Mouse (Mus musculus): ENCODE measurements around the gene Mettl21c. TPM values are rescaled to one million over a fixed set of nuclear protein-coding genes. Genes with fewer than 3 reads are reported as not detected.

The Mettl21c gene
- polyA plus RNA-seq, 1 experiment = 0.07 TPM

DNA sequence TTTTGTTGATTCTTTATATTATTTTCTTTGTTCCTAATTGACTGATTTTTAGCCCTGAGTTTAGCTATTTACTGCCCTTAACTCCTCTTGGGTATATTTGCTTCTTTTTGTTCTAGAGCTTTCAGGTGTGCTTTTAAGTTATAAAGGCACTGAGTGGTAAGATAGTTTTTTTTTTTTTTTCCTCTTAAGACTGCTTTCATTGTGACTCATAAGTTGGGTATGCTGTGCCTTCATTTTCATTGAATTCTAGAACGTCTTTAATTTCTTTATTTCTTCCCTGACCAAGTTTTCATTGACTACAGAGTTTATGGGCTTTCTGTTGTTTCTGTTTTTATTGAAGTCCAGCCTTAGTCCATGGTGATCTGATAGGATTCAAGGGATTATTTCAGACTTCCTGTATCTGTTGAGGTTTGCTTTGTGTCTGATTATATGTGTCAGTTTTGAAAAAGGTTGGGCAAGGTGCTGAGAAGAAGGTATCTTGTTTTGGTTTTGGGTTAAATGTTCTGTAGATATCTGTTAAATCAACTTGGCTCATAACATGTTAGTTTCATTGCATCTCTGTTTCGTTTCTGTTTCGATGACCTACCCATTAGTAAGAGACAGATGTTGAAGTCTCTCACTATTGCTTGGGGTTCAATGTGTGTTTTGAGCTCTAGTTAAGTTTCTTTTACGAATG is 22.8 kb downstream of the Mettl21c start:
- Histone ChIP-seq H3K4me3 (ENCODE audit: control insufficient read depth, low read depth, low read length) (no peak overlapping the region), H3K27ac (ENCODE audit: control insufficient read depth, insufficient read depth, low read depth, low read length) (no peak overlapping the region), H3K4me1 (ENCODE audit: control insufficient read depth, insufficient read depth, low read length) (no peaks in the 10 kb centered on the region), H3K36me3 (ENCODE audit: control insufficient read depth, insufficient read depth, low read length) (peaks cover 1% of the 10 kb centered on the region; the same call in 1 of the 2 replicates), H3K27me3 (ENCODE audit: control insufficient read depth, insufficient read depth, low read length) (no peaks in the 10 kb centered on the region)
- TF ChIP-seq CTCF (IDR thresholded peaks at IDR 0.05; ENCODE audit: control insufficient read depth, insufficient read depth, insufficient replicate concordance, low read depth, low read length) = no peak
- no peak for TF ChIP-seq POLR2A (IDR thresholded peaks at IDR 0.05; ENCODE audit: control insufficient read depth, low read depth, low read length)

DNA sequence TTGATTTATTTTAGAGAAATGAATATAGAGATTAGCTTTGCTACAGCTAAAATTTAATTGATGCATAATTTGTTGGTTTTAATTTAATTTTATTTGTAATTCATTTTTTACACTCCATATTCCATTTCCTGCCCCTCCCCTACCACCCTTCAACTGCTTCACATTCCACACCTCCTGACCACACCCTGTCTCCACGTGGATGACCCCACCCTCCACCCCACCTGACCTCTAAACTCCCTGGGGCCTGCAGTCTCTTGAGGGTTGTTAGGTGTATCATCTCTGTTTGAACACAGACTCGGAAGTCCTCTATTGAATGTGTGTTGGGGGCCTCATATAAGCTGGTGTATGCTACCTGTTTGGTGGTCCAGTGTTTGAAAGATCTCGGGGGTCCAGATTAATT is 48.7 kb downstream of the Mettl21c start:
- Histone ChIP-seq H3K36me3 (ENCODE audit: control insufficient read depth, insufficient read depth, low read length) (peaks cover 2% of the 10 kb centered on the region; the same call in 1 of the 2 replicates), H3K27ac (ENCODE audit: control insufficient read depth, insufficient read depth, low read depth, low read length) (no peak overlapping the region), H3K27me3 (ENCODE audit: control insufficient read depth, insufficient read depth, low read length) (no peaks in the 10 kb centered on the region), H3K4me1 (ENCODE audit: control insufficient read depth, insufficient read depth, low read length) (no peaks in the 10 kb centered on the region), H3K4me3 (ENCODE audit: control insufficient read depth, low read depth, low read length) (no peak overlapping the region)
- no peak for TF ChIP-seq CTCF (IDR thresholded peaks at IDR 0.05; ENCODE audit: control insufficient read depth, insufficient read depth, insufficient replicate concordance, low read depth, low read length)
- no peak for TF ChIP-seq POLR2A (IDR thresholded peaks at IDR 0.05; ENCODE audit: control insufficient read depth, low read depth, low read length)

DNA sequence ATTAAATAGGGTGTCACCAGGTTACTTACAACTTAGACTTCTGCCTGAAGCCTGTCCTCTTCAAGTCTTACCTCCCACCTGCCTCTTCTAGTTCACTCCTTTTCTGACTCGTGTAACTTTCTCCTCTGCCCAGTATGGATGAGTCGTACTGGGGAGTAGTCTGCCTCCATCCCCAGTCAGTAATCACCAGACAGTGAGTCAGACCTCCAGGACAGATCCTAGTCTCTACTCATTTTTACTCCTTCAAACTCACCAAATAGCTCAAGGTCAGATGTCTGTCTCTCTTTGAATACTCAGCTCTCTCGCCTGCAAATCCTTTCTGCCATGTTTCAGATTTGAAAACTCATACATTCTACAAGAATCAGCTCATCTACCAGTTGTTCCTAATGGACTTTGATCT is 50.5 kb downstream of the Mettl21c start:
- H3K27ac ChIP-seq (ENCODE audit: control insufficient read depth, insufficient read depth, low read depth, low read length) = no peak overlapping the region
- H3K4me3 ChIP-seq (ENCODE audit: control insufficient read depth, low read depth, low read length) = no peak overlapping the region
- peaks cover 2% of the 10 kb centered on the region; the same call in 1 of the 2 replicates for H3K36me3 ChIP-seq (ENCODE audit: control insufficient read depth, insufficient read depth, low read length)
- TF ChIP-seq POLR2A (IDR thresholded peaks at IDR 0.05; ENCODE audit: control insufficient read depth, low read depth, low read length) (no peak), CTCF (IDR thresholded peaks at IDR 0.05; ENCODE audit: control insufficient read depth, insufficient read depth, insufficient replicate concordance, low read depth, low read length) (no peak)
- no peaks in the 10 kb centered on the region for H3K27me3 ChIP-seq (ENCODE audit: control insufficient read depth, insufficient read depth, low read length)
- H3K4me1 ChIP-seq (ENCODE audit: control insufficient read depth, insufficient read depth, low read length) = no peaks in the 10 kb centered on the region

DNA sequence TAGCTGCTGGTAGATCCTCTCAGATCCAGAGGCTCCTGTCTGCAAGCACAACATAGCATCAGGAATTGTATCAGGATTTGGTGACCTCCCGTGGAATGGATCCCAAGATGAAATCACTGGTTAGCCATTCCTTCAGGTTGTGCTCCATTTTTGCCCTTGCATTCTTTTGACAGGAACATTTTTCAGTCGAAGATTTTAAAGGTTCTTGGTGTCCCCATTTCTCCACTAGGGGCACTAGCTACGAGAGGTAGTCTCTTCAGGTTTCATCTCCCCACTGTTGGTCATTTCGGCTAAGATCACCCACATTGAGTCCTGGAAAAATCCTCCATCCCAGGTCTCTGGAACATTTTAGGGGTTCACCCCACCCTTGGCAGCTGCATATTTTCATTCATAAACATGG is 53.1 kb downstream of the Mettl21c start:
- H3K27me3 ChIP-seq (ENCODE audit: control insufficient read depth, insufficient read depth, low read length) = no peaks in the 10 kb centered on the region

DNA sequence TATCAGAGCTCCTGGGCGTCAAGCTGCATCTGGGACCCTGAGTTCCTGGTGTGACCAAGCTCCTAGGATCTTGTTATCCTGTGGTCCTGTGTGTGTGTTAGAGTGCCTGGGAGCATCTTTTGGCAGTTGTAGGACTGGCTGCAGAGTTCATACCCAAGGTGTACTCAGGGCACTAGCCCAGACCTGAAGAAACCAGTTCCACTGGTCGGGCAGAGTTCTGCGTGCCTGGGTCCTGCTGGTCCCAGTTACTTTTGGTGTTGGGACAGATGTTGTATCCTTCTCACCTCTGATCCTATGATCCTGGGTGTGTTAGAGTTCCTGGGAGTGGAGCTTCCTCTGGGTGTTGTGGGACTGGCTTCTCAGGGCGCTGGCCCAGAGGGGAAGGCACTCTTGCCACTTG is 55.5 kb downstream of the Mettl21c start:
- H3K27me3 ChIP-seq (ENCODE audit: control insufficient read depth, insufficient read depth, low read length) = no peaks in the 10 kb centered on the region
- TF ChIP-seq CTCF (IDR thresholded peaks at IDR 0.05; ENCODE audit: control insufficient read depth, insufficient read depth, insufficient replicate concordance, low read depth, low read length) (no peak), POLR2A (IDR thresholded peaks at IDR 0.05; ENCODE audit: control insufficient read depth, low read depth, low read length) (no peak)
- peaks cover 2% of the 10 kb centered on the region; the same call in 1 of the 2 replicates for H3K36me3 ChIP-seq (ENCODE audit: control insufficient read depth, insufficient read depth, low read length)
- no peaks in the 10 kb centered on the region for H3K4me1 ChIP-seq (ENCODE audit: control insufficient read depth, insufficient read depth, low read length)
- H3K4me3 ChIP-seq (ENCODE audit: control insufficient read depth, low read depth, low read length) = no peak overlapping the region
- no peak overlapping the region for H3K27ac ChIP-seq (ENCODE audit: control insufficient read depth, insufficient read depth, low read depth, low read length)

More for the DNA sequence above, 53.1 kb downstream of the Mettl21c start:
- no peak for TF ChIP-seq POLR2A (IDR thresholded peaks at IDR 0.05; ENCODE audit: control insufficient read depth, low read depth, low read length)
- TF ChIP-seq CTCF (IDR thresholded peaks at IDR 0.05; ENCODE audit: control insufficient read depth, insufficient read depth, insufficient replicate concordance, low read depth, low read length) = no peak
- Histone ChIP-seq H3K4me1 (ENCODE audit: control insufficient read depth, insufficient read depth, low read length) (no peaks in the 10 kb centered on the region), H3K27ac (ENCODE audit: control insufficient read depth, insufficient read depth, low read depth, low read length) (no peak overlapping the region), H3K36me3 (ENCODE audit: control insufficient read depth, insufficient read depth, low read length) (peaks cover 2% of the 10 kb centered on the region; the same call in 1 of the 2 replicates), H3K4me3 (ENCODE audit: control insufficient read depth, low read depth, low read length) (no peak overlapping the region)

Other genes with a start within 250 kb of the Mettl21c start
- 16.3 and 23.7 TPM in 2 replicates for gene Uxs1, start 192.2 kb downstream of the Mettl21c start, polyA plus RNA-seq (2012; rRNA removed)
- 27.8 and 35.4 TPM in 2 replicates for gene Tpp2, start 86.4 kb downstream of the Mettl21c start, polyA plus RNA-seq (2012; rRNA removed)
- 3.4 and 4.5 TPM in 2 replicates for gene Gm8251, start 41.9 kb upstream of the Mettl21c start, polyA plus RNA-seq (2012; rRNA removed)
- gene Tex30, start 82.4 kb upstream of the Mettl21c start, polyA plus RNA-seq (2012; rRNA removed) = 102 and 157 TPM in 2 replicates
- gene Kdelc1, start 98.8 kb upstream of the Mettl21c start, polyA plus RNA-seq (2012; rRNA removed) = 2.3 and 2.9 TPM in 2 replicates
- gene Bivm, start 98.9 kb upstream of the Mettl21c start, polyA plus RNA-seq (2012; rRNA removed) = 1.8 and 2.0 TPM in 2 replicates
- 3.6 and 5.2 TPM in 2 replicates for gene Ercc5, start 127.7 kb upstream of the Mettl21c start, polyA plus RNA-seq (2012; rRNA removed)
- gene Mettl21e, start 198.9 kb upstream of the Mettl21c start, polyA plus RNA-seq (2012; rRNA removed) = not detected in 2 replicates

Measured in testis, adult 2 months (tissue).